Mouse (Mus musculus) CH12.LX (cell line): ENCODE results near the gene Ccl7.

Experiments
- CTCF ChIP-seq, 2 experiments: IDR thresholded peaks in 1 of 2; conservative IDR thresholded peaks in 1 of 2; 2 replicates each; pipeline ENCODE4 v1.5.1; 2011 to 2012; ENCODE audit warnings: low read depth in 2 of 2, low read length in 2 of 2, improper control_type of control experiment in 1 of 2, inconsistent platforms in 1 of 2, mild to moderate bottlenecking in 1 of 2, moderate library complexity in 1 of 2
- ELF1 ChIP-seq: IDR thresholded peaks from 2 replicates; pipeline ENCODE4 v1.6.1; 2014; ENCODE audit warnings: low read depth, mild to moderate bottlenecking, inconsistent platforms, low read length, improper control_type of control experiment
- EP300 ChIP-seq: IDR thresholded peaks from 2 replicates; pipeline ENCODE4 v1.6.1; 2011; ENCODE audit warnings: low read length, improper control_type of control experiment
- HCFC1 ChIP-seq: IDR thresholded peaks from 2 replicates; pipeline ENCODE4 v1.6.1; 2012; ENCODE audit warnings: low read depth, mild to moderate bottlenecking, inconsistent platforms, low read length, improper control_type of control experiment
- MAZ ChIP-seq: IDR thresholded peaks from 2 replicates; pipeline ENCODE4 v1.6.1; 2012; ENCODE audit warnings: low read depth, mild to moderate bottlenecking, inconsistent platforms, low read length, improper control_type of control experiment, moderate library complexity
- MYC ChIP-seq: IDR thresholded peaks from 2 replicates; pipeline ENCODE4 v1.6.1; 2011; ENCODE audit warnings: low read depth, mild to moderate bottlenecking, improper control_type of control experiment, low read length
- NRF1 ChIP-seq: IDR thresholded peaks from 2 replicates; pipeline ENCODE4 v1.6.1; 2014; ENCODE audit warnings: low read depth, mild to moderate bottlenecking, inconsistent platforms, low read length, improper control_type of control experiment, moderate library complexity
- POLR2A ChIP-seq: IDR thresholded peaks from 2 replicates; pipeline ENCODE4 v1.6.1; 2011; ENCODE audit warnings: low read depth, mild to moderate bottlenecking, improper control_type of control experiment, low read length
- RAD21 ChIP-seq: IDR thresholded peaks from 2 replicates; pipeline ENCODE4 v1.6.1; 2011; ENCODE audit warnings: low read depth, mild to moderate bottlenecking, low read length, improper control_type of control experiment, moderate library complexity
- TBP ChIP-seq: conservative IDR thresholded peaks from 2 replicates; pipeline ENCODE4 v1.6.1; 2011; ENCODE audit warnings: low read depth, low read length, improper control_type of control experiment
- USF1 ChIP-seq: IDR thresholded peaks from 2 replicates; pipeline ENCODE4 v1.6.1; 2014; ENCODE audit warnings: low read depth, mild to moderate bottlenecking, inconsistent platforms, low read length, improper control_type of control experiment
- USF2 ChIP-seq: conservative IDR thresholded peaks from 2 replicates; pipeline ENCODE4 v1.6.1; 2011; ENCODE audit warnings: low read depth, low read length, improper control_type of control experiment
- ZC3H11A ChIP-seq: IDR thresholded peaks from 2 replicates; pipeline ENCODE4 v1.6.1; 2012; ENCODE audit warnings: low read depth, mild to moderate bottlenecking, inconsistent platforms, low read length, improper control_type of control experiment

- no peak for TF ChIP-seq HCFC1
- no peak for TF ChIP-seq ZC3H11A
- no peak for TF ChIP-seq CTCF (conservative IDR thresholded peaks at IDR 0.05 in 1 of 2, IDR thresholded peaks at IDR 0.05 in 1 of 2; ENCODE audit: low read depth in 2 of 2, low read length in 2 of 2)
- TF ChIP-seq USF1 = no peak
- TF ChIP-seq MYC = no peak
- no peak for TF ChIP-seq NRF1
- TF ChIP-seq POLR2A = no peak
- no peak for TF ChIP-seq RAD21
- TF ChIP-seq EP300 = no peak
- TF ChIP-seq USF2 = no peak
- no peak for TF ChIP-seq ELF1
- TF ChIP-seq MAZ = no peak
- no peak for TF ChIP-seq TBP
Observed at GRCm38 (mm10) chr11:82035356-82035755, 10.2 kb upstream of the Ccl7 start, which contains the start of gene Ccl2.
